Mouse (Mus musculus) kidney, embryonic 14.5 days (tissue): ENCODE data around the gene Timm50. TPM values are rescaled to one million over a fixed set of nuclear protein-coding genes. Genes with fewer than 3 reads are reported as not detected.
A peak's percentile ranks its signal among the peaks of the same experiment; 100 is the strongest.

ENCODE experiments used
- ATAC-seq: fragments of 200-750 bp; cut with Nextera tagmentation; 2 replicates; pipeline ENCODE4 v1.8.0; 2017; ENCODE audit warnings: moderate number of reproducible peaks, mild to moderate bottlenecking, moderate TSS enrichment, moderate library complexity; ENCODE audit not compliant: low FRiP score, low TSS enrichment
- H3K27ac ChIP-seq: fragments of 300-500 bp; sonication (generic); 2 replicates; pipeline ENCODE4 v1.5.1; 2014; ENCODE audit warnings: low read depth, mild to moderate bottlenecking, low read length, moderate library complexity, mixed read lengths
- H3K27me3 ChIP-seq: fragments of 300-500 bp; sonication (generic); 2 replicates; pipeline ENCODE4 v1.6.1; 2014; ENCODE audit warnings: mild to moderate bottlenecking, low read length; ENCODE audit not compliant: control insufficient read depth, insufficient read depth
- H3K36me3 ChIP-seq: fragments of 300-500 bp; sonication (generic); 2 replicates; pipeline ENCODE4 v1.6.1; 2014; ENCODE audit warnings: low read length, mixed read lengths; ENCODE audit not compliant: control insufficient read depth, insufficient read depth
- H3K4me1 ChIP-seq: fragments of 300-500 bp; sonication (generic); 2 replicates; pipeline ENCODE4 v1.6.1; 2014; ENCODE audit warnings: low read length, mixed read lengths; ENCODE audit not compliant: control insufficient read depth, insufficient read depth
- H3K4me2 ChIP-seq: fragments of 300-500 bp; sonication (generic); replicated peaks from 2 replicates; pipeline ENCODE4 v1.6.1; 2014; ENCODE audit warnings: low read depth, mild to moderate bottlenecking, low read length
- H3K4me3 ChIP-seq: fragments of 300-500 bp; sonication (generic); 2 replicates; pipeline ENCODE4 v1.5.1; 2014; ENCODE audit warnings: mild to moderate bottlenecking, low read length
- H3K9ac ChIP-seq: fragments of 300-500 bp; sonication (generic); 2 replicates; pipeline ENCODE4 v1.6.1; 2014; ENCODE audit warnings: low read depth, mild to moderate bottlenecking, low read length, moderate library complexity
- H3K9me3 ChIP-seq: fragments of 300-500 bp; sonication (generic); 2 replicates; pipeline ENCODE4 v1.6.1; 2016; ENCODE audit warnings: low read length; ENCODE audit not compliant: control insufficient read depth
- WGBS: fragments of 180-500 bp; shearing (Covaris S2); extraction: QIAGEN DNeasy Blood & Tissue Kit; methylation state at CpG from one replicate; pipeline ENCODE4 v1.1.7; 2014; 5-methylcytosine and 5-hydroxymethylcytosine counted together
- polyA plus RNA-seq: library from polyadenylated mRNA; unstranded; fragments of >200 nt; fragmentation: Nextera tagmentation; extraction: Ambion mirVana; gene quantifications from 2 replicates; pipeline ENCODE4 v1.2.1, GENCODE M21; 2014

Gene Timm50
- 165 and 191 TPM in 2 replicates for polyA plus RNA-seq

GRCm38 (mm10) chr7:28311926-28312543 is at the start of gene Timm50:
Gene Timm50 (minus strand): TSS chr7:28312072.
- H3K36me3 ChIP-seq, result peaks cover 63% of the 10 kb centered on the region
- peak; percentile 98 for ATAC-seq

DNA sequence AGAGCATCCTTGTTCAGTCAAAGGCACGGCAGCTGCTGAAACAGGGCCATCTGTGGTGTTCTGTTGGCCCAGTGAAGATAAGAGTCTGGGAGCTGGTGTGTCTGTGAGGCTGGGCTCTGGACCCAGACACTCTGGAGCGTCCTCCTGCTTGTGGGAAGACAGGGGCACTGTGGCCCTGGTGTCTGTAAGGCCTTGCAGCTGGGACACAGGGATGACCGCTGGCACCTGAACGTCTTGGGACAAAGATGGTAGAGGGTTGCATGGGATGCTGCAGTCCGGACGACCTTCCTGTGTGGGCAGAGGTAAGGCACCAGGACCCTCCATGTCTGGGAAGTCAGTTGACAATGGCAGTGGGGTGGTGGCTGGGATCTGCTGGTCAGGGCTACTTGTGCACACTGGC is 48.4 kb upstream of the Timm50 start:
- peaks cover 17% of the 10 kb centered on the region; the same call in 1 of the 2 replicates for H3K4me1 ChIP-seq
- WGBS, result 95% methylated on average over 6 of the region's 6 CpGs
- H3K4me3 ChIP-seq, result no peak overlapping the region
- H3K36me3 ChIP-seq, result peaks cover 61% of the 10 kb centered on the region
- no peak overlapping the region for H3K4me2 ChIP-seq
- no peak overlapping the region for H3K9ac ChIP-seq
- no peak for ATAC-seq
- H3K9me3 ChIP-seq, result no peaks in the 10 kb centered on the region
- H3K27me3 ChIP-seq, result no peaks in the 10 kb centered on the region
- no peak overlapping the region for H3K27ac ChIP-seq

More at GRCm38 (mm10) chr7:28311926-28312543, at the start of gene Timm50:
- peaks cover 6% of the 10 kb centered on the region for H3K4me1 ChIP-seq
- no peaks in the 10 kb centered on the region for H3K9me3 ChIP-seq
- no peak within 1 kb of the TSS for H3K27ac ChIP-seq
- WGBS, result under 1% methylated on average over 44 of the region's 45 CpGs
- peak within 1 kb of the TSS; percentile 85 for H3K4me2 ChIP-seq
- H3K27me3 ChIP-seq, result no peaks in the 10 kb centered on the region
- peak within 1 kb of the TSS; percentile 88 for H3K4me3 ChIP-seq
- H3K9ac ChIP-seq, result peak within 1 kb of the TSS; percentile 90

DNA sequence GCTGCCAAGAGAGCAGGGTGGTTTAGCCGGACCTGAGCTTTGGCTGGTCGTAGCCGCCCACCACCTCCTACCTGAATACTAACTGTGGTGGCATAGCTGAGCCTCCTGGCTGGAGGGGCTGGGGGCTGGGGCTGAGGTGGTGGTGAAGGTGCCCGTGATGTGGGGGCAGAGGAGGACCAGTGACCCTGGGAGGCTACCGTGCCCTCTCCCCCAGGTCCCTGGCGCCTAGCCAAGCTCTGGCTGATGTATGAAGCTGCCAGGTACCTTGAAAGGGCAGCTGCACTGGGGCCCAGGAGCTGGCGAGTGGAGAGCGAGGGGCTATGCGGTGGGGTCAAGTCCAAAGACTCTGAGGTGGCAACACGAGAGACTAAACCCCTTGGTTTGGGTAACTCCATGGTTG is 48.0 kb upstream of the Timm50 start:
- peaks cover 56% of the 10 kb centered on the region for H3K36me3 ChIP-seq
- no peak overlapping the region for H3K4me2 ChIP-seq
- H3K27me3 ChIP-seq, result no peaks in the 10 kb centered on the region
- H3K9me3 ChIP-seq, result no peaks in the 10 kb centered on the region
- WGBS, result 86% methylated on average over 10 of the region's 10 CpGs
- peaks cover 17% of the 10 kb centered on the region; the same call in 1 of the 2 replicates for H3K4me1 ChIP-seq
- no peak overlapping the region for H3K27ac ChIP-seq
- ATAC-seq, result no peak
- no peak overlapping the region for H3K4me3 ChIP-seq
- H3K9ac ChIP-seq, result no peak overlapping the region

DNA sequence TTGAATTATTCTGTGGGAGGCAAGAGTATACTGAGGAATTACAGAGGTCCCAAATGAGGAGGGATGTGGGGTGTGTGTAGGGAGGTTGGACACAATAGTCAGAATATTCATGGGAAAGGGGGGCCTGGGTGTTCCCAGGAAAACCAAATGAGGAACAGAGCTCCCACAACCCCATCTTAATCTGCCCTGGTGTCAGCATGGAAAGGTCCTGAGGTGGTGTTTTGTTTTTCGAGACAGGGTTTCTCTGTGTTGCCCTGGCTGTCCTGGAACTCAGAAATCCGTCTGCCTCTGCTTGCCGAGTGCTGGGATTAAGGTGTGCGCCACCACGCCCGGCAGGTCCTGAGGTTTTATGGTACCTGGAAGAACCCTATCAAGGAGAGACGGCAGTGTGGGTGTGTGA is 46.6 kb upstream of the Timm50 start:
- H3K27me3 ChIP-seq, result no peaks in the 10 kb centered on the region

GRCm38 (mm10) chr7:28357984-28358383 is 46.1 kb upstream of the Timm50 start:
- Histone ChIP-seq H3K27ac (peak overlapping the region; percentile 77; the same call in 1 of the 2 replicates), H3K9ac (peak overlapping the region; percentile 38; the same call in 1 of the 2 replicates), H3K36me3 (peaks cover 58% of the 10 kb centered on the region), H3K27me3 (no peaks in the 10 kb centered on the region), H3K4me2 (no peak overlapping the region), H3K4me3 (no peak overlapping the region), H3K9me3 (no peaks in the 10 kb centered on the region), H3K4me1 (peaks cover 17% of the 10 kb centered on the region; the same call in 1 of the 2 replicates)
- 19% methylated on average over 5 of the region's 5 CpGs for WGBS
- no peak for ATAC-seq

More for the DNA sequence above, 46.6 kb upstream of the Timm50 start:
- ATAC-seq, result no peak
- Histone ChIP-seq H3K9me3 (no peaks in the 10 kb centered on the region), H3K27ac (peak overlapping the region; percentile 77; the same call in 1 of the 2 replicates), H3K4me2 (no peak overlapping the region), H3K9ac (no peak overlapping the region), H3K4me1 (peaks cover 17% of the 10 kb centered on the region; the same call in 1 of the 2 replicates), H3K4me3 (no peak overlapping the region), H3K36me3 (peaks cover 56% of the 10 kb centered on the region)
- 63% methylated on average over 7 of the region's 7 CpGs for WGBS

DNA sequence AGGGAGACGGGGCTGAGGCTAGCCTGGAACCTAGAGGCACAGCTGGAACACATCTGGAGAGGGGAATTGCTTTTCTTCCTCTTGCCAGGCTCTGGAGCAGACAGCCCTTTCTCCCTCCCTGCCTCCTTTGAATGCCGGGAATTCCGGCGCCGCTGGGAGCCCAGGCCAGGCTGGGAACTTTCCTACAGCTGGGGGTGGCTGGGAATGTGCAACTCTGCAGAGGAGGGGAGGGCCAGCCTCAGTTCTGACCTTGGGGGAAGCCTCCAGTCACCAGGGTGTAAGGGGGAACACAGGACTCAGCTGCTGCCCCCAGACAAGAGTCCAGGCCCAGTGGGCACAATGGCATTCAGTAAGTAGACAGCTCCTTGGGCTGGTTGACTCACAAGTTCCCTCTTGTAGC is 45.1 kb upstream of the Timm50 start:
- no peaks in the 10 kb centered on the region for H3K27me3 ChIP-seq
- H3K4me3 ChIP-seq, result no peak overlapping the region
- H3K9me3 ChIP-seq, result no peaks in the 10 kb centered on the region
- no peak overlapping the region for H3K4me2 ChIP-seq
- H3K9ac ChIP-seq, result peak overlapping the region; percentile 18; the same call in 1 of the 2 replicates
- peak; percentile 44 for ATAC-seq
- H3K4me1 ChIP-seq, result peaks cover 18% of the 10 kb centered on the region
- peaks cover 57% of the 10 kb centered on the region for H3K36me3 ChIP-seq
- 3% methylated on average over 5 of the region's 5 CpGs for WGBS
- peak overlapping the region; percentile 77; the same call in 1 of the 2 replicates for H3K27ac ChIP-seq

DNA sequence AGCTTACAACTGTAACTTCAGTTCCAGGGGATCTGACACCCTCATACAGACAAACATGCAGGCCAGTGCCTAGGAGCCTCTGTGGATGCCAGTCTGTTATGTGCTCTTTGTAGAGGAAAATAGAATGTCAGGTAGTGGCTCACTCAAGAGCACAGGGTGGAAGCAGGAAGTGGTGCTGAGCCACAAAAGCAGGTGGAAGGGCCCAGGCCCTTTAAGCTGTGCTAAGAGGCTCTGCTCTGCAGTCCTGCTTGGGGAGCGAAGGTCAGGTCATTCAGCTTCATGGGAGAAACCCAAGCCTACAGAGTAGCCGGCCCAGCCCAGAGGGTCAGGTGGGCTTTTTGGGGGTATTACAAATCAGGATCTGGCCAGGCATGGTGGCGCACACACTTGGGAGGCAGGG is 43.3 kb upstream of the Timm50 start:
- H3K27me3 ChIP-seq, result no peaks in the 10 kb centered on the region

DNA sequence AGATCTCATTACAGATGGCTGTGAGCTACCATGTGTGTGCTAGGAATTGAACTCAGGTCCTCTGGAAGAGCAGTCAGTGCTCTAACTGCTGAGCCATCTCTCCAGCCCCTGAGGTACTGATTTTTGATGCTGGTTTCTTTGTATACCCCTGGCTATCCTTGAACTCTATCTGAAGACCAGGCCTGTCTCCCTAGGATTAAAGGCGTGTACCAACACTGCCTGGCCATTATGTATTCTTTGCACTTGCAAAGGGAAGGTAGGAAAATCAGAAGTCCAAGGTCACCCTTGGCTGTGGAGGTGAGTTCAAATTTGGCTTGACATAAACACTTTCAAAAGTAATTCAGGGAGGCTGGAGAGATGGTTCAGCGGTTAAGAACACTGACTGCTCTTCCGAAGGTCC is 42.7 kb upstream of the Timm50 start:
- Histone ChIP-seq H3K27me3 (no peaks in the 10 kb centered on the region), H3K27ac (no peak overlapping the region), H3K9ac (no peak overlapping the region), H3K4me2 (no peak overlapping the region), H3K9me3 (no peaks in the 10 kb centered on the region), H3K4me1 (peaks cover 31% of the 10 kb centered on the region), H3K4me3 (no peak overlapping the region), H3K36me3 (peaks cover 38% of the 10 kb centered on the region)
- no peak for ATAC-seq
- WGBS, result 97% methylated on average over 3 of the region's 3 CpGs

More for the DNA sequence above, 43.3 kb upstream of the Timm50 start:
- ATAC-seq, result no peak
- Histone ChIP-seq H3K36me3 (peaks cover 45% of the 10 kb centered on the region), H3K4me1 (peaks cover 25% of the 10 kb centered on the region), H3K9me3 (no peaks in the 10 kb centered on the region), H3K4me2 (no peak overlapping the region), H3K9ac (no peak overlapping the region), H3K4me3 (no peak overlapping the region), H3K27ac (no peak overlapping the region)
- 77% methylated on average over 3 of the region's 3 CpGs for WGBS

DNA sequence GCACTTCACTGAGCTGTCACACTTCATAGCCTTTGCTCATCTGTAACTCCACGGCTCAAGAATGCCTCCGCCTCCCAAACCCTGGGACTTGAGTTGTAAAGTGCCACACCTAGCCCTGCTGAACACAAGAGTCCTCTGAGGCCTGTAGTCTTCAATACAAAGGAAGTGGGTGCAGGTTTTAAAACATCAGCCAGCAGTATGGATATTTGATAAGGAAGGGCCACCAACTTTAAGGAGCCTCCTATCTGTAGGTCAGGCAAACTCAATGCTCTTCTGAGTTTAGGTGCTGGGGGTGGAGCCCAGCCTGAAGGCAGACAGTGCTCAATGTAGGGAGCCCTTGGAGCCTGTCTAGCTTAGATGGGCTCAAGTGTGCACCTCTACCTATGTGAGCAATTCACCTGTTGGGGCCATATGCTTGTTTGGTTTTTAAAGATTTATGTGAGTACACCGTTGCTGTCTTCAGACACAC is 42.3 kb upstream of the Timm50 start:
- H3K9me3 ChIP-seq, result no peaks in the 10 kb centered on the region
- H3K27me3 ChIP-seq, result no peaks in the 10 kb centered on the region
- H3K27ac ChIP-seq, result no peak overlapping the region
- H3K4me2 ChIP-seq, result no peak overlapping the region
- no peak overlapping the region for H3K9ac ChIP-seq
- WGBS, result 64% methylated on average over 3 of the region's 3 CpGs
- H3K36me3 ChIP-seq, result peaks cover 34% of the 10 kb centered on the region
- ATAC-seq, result no peak
- H3K4me1 ChIP-seq, result peaks cover 35% of the 10 kb centered on the region
- no peak overlapping the region for H3K4me3 ChIP-seq
